Mouse (Mus musculus) activated CD4-positive, CD25-positive, alpha-beta regulatory T cell (primary cell): ENCODE measurements around the gene A2ml1. TPM values are rescaled to one million over a fixed set of nuclear protein-coding genes. Genes with fewer than 3 reads are reported as not detected.

Source experiments
- polyA plus RNA-seq, 2 experiments: library from polyadenylated mRNA; unstranded; fragments of 100-300 nt; shearing (Covaris generic); gene quantifications; one replicate each; pipeline ENCODE4 v1.2.1; 2017

The A2ml1 gene
- polyA plus RNA-seq: under 1 TPM; 0.06 to 0.57 TPM

DNA sequence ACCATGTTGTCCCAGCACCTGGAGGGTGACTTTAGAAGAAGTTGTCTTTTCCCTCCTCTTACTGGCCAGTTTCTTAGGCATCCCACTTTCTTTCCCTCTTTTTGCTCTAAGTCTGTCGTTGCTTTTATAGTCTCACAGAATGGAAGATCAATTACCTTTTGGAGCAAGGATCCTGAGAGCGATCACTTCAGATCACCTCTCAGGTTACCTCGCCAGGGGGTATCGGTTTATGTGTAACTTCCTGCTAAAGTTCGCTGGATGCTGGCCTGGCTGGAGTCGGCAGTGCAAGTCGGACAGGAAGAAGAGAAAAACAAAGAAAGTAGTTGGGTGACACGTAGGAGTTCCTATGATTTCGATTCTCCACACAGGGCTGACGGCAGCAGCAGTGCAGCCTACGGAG, at the start of gene A2ml1:
TSS of gene A2ml1 (minus strand) at position 101 of the 400 bp plus-strand sequence.

DNA sequence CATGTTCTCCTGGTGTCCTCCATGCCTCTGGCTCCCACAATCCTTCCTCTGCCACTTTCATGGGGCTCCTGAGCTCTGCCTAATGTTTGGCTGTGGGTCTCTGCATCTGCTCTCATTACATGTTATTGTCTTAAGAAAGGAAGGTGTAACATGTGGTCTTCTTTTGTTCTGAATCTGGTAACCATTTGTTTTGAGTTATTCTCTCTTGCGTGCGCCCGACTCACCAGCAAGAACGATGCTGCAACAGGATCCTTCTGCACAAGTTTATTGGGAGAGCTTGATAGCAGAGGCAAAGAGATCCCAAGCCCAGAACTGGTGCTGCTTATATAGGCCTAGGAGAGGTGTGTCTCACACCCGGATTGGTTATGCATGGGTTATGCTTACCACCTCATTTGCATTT, 42.0 kb upstream of the A2ml1 start, which contains the start of gene Klrb1a:
TSS of gene Klrb1a (minus strand) at position 101 of the 400 bp plus-strand sequence.

DNA sequence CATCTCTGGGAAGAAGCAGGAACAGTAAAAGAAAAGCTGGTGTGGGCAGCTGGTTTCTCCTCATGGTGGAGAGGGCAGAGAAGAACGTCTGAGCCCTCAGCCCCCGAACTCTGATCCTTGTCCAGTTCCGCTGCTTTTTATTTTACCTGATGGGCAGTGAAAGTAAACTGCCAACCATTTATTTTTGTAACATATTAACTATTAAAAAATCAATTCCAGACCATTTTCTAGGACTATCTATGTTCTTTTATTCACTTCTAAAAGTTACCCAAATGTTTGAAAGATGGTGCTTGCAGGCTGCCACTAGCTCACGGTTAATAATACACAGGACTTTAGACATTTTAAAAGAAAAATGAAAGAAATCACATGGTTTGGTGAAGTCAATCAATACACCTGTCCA, 54.8 kb downstream of the A2ml1 start, which contains the start of gene Pzp:
TSS of gene Pzp (minus strand) at position 120 of the 400 bp plus-strand sequence.

Other genes with a start within 250 kb of the A2ml1 start
- gene Tulp3, start 225.8 kb downstream of the A2ml1 start, polyA plus RNA-seq: 1 to 10 TPM; 1.1 to 2.3 TPM
- 10 to 100 TPM; 59.5 to 68.6 TPM for gene Rhno1, start 218.7 kb downstream of the A2ml1 start, polyA plus RNA-seq
- 10 to 100 TPM in 1 of 2 experiments, 1 to 10 TPM in 1; 8.6 to 12.7 TPM for gene Foxm1, start 218.6 kb downstream of the A2ml1 start, polyA plus RNA-seq
- gene Tex52, start 206.2 kb downstream of the A2ml1 start, polyA plus RNA-seq: under 1 TPM in 1 of 2 experiments, not detected in 1; 0.19 TPM
- not detected for gene Gm44596, start 206.1 kb downstream of the A2ml1 start, polyA plus RNA-seq
- 1 to 10 TPM in 1 of 2 experiments, under 1 TPM in 1; 0.88 to 1.2 TPM for gene Nrip2, start 182.3 kb downstream of the A2ml1 start, polyA plus RNA-seq
- 10 to 100 TPM; 21.9 to 28.9 TPM for gene Itfg2, start 156.7 kb downstream of the A2ml1 start, polyA plus RNA-seq
- 100 to 1,000 TPM; 106 to 117 TPM for gene Fkbp4, start 142.9 kb downstream of the A2ml1 start, polyA plus RNA-seq
- under 1 TPM in 1 of 2 experiments, not detected in 1; 0.55 TPM for gene Pzp, start 54.9 kb downstream of the A2ml1 start, polyA plus RNA-seq
- gene Klrb1a, start 41.9 kb upstream of the A2ml1 start, polyA plus RNA-seq: not detected
- gene Clec2h, start 80.8 kb upstream of the A2ml1 start, polyA plus RNA-seq: under 1 TPM in 1 of 2 experiments, not detected in 1; 0.61 TPM
- not detected for gene Klrb1, start 141.5 kb upstream of the A2ml1 start, polyA plus RNA-seq
- 1 to 10 TPM; 1.4 to 3.6 TPM for gene Klrb1c, start 207.6 kb upstream of the A2ml1 start, polyA plus RNA-seq
- not detected for gene Gm44511, start 244.7 kb upstream of the A2ml1 start, polyA plus RNA-seq
- gene Klrb1b, start 244.7 kb upstream of the A2ml1 start, polyA plus RNA-seq: under 1 TPM in 1 of 2 experiments, not detected in 1; 0.15 TPM